Mouse (Mus musculus) megakaryocyte, embryonic 14.5 days (primary cell): ENCODE data around the gene Trmt1.

ENCODE experiments used
- FLI1 ChIP-seq: IDR thresholded peaks from 2 replicates; pipeline ENCODE4 v1.6.1; 2012; ENCODE audit warnings: low read length, inconsistent platforms, mixed read lengths
- GATA1 ChIP-seq: IDR thresholded peaks from 3 replicates; pipeline ENCODE4 v1.6.1; 2012; ENCODE audit warnings: mixed read lengths, low read length, inconsistent platforms, borderline replicate concordance

DNA sequence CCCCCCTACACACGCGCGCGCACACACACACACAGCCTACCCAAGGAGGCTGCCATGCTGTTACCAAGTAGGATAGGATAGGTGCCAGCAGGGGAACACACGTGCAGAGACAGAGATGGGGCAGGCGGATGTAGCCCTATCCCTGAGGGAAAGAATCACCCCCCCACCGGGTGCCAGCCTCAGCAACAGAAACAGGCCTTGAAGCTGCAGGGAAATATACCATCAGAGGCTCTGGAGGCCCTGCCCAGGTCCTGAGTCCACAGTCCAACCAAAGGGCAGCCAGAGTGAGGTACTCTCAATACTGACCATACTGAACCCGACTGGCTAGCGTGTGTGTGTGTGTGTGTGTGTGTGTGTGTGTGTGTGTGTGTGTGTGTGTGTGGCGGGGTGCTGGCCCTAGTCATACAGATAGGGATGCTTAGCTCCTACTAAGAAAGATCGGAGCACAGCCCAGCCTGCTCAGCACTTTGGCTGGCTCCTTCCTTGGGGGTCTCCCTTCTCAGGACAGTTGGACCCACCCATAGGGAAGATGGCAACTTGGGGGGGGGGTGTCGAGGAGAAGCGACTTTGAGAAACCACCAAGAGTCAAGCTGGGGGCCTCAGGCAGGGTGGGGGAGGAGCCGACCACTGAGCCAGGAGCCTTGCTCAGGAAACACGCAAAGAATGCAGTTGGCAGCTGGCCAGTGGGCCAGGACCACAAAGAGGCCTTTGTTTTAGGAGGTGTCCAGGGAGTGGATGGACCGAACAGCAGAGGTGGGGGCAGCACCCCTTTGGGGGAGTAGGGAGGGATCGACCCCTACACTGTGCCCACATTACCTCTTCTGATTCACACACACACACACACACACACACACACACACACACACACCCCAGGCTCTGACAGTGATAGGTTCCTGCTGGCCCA is 57.7 kb downstream of the Trmt1 start:
- TF ChIP-seq GATA1 (no peak), FLI1 (no peak)
